Mouse (Mus musculus) ES-Bruce4 (cell line): ENCODE measurements around the gene 2010300C02Rik.

Experiments
- CTCF ChIP-seq: IDR thresholded peaks from one replicate; pipeline ENCODE4 v1.8.1; 2011; ENCODE audit warnings: low read depth, low read length
- EP300 ChIP-seq: IDR thresholded peaks from 2 replicates; pipeline ENCODE4 v1.6.1; 2011; ENCODE audit warnings: low read depth, low read length; ENCODE audit not compliant: insufficient read depth
- POLR2A ChIP-seq: IDR thresholded peaks from one replicate; pipeline ENCODE4 v1.8.1; 2011; ENCODE audit warnings: low read length; ENCODE audit not compliant: insufficient read depth

- TF ChIP-seq POLR2A: no peak
- TF ChIP-seq CTCF: no peak
- TF ChIP-seq EP300: no peak
Observed at GRCm38 (mm10) chr1:37666587-37666986, 53.3 kb downstream of the 2010300C02Rik start.
